Mouse (Mus musculus) hindbrain, embryonic 14.5 days (tissue): ENCODE measurements around the gene Nrsn1. TPM values are rescaled to one million over a fixed set of nuclear protein-coding genes. Genes with fewer than 3 reads are reported as not detected.
"Not testable (repeated sequence)": the region's sequence is repeated elsewhere in the genome, so short reads cannot be mapped to it uniquely, and the experiment has no call there.

Experiments
- ATAC-seq: fragments of 200-750 bp; cut with Nextera tagmentation; 2 replicates; pipeline ENCODE4 v1.8.0; 2017; ENCODE audit warnings: moderate number of reproducible peaks, mild to moderate bottlenecking, moderate TSS enrichment, moderate library complexity; ENCODE audit not compliant: low FRiP score
- DNase-seq: peaks from one replicate; pipeline ENCODE4 v3.0.0-alpha.2; 2015; ENCODE audit warnings: low spot score
- H3K27ac ChIP-seq: fragments of 300-500 bp; sonication (generic); 2 replicates; pipeline ENCODE4 v1.5.1; 2014; ENCODE audit warnings: mild to moderate bottlenecking, moderate library complexity
- H3K27me3 ChIP-seq: fragments of 300-500 bp; sonication (generic); 2 replicates; pipeline ENCODE4 v1.6.1; 2014; ENCODE audit warnings: mild to moderate bottlenecking, low read length, mixed read lengths; ENCODE audit not compliant: control insufficient read depth, insufficient read depth
- H3K36me3 ChIP-seq: fragments of 300-500 bp; sonication (generic); replicated peaks from 2 replicates; pipeline ENCODE4 v1.6.1; 2014; ENCODE audit not compliant: control insufficient read depth, insufficient read depth
- H3K4me1 ChIP-seq: fragments of 300-500 bp; sonication (generic); replicated peaks from 2 replicates; pipeline ENCODE4 v1.6.1; 2014; ENCODE audit warnings: antibody characterized with exemption, low read length, mixed read lengths; ENCODE audit not compliant: control insufficient read depth, insufficient read depth
- H3K4me2 ChIP-seq: fragments of 300-500 bp; sonication (generic); replicated peaks from 2 replicates; pipeline ENCODE4 v1.6.1; 2014; ENCODE audit warnings: mild to moderate bottlenecking, moderate library complexity
- H3K4me3 ChIP-seq: fragments of 300-500 bp; sonication (generic); replicated peaks from 2 replicates; pipeline ENCODE4 v1.5.1; 2014; ENCODE audit warnings: mild to moderate bottlenecking, low read length
- H3K9ac ChIP-seq: fragments of 300-500 bp; sonication (generic); 2 replicates; pipeline ENCODE4 v1.6.1; 2014
- H3K9me3 ChIP-seq: fragments of 300-500 bp; sonication (generic); 2 replicates; pipeline ENCODE4 v1.6.1; 2016; ENCODE audit warnings: low read length; ENCODE audit not compliant: control insufficient read depth
- WGBS: fragments of 180-500 bp; shearing (Covaris S2); extraction: QIAGEN DNeasy Blood & Tissue Kit; methylation state at CpG from one replicate; pipeline ENCODE4 v1.1.7; 2014; 5-methylcytosine and 5-hydroxymethylcytosine counted together
- polyA plus RNA-seq: library from polyadenylated mRNA; unstranded; fragments of >200 nt; fragmentation: Nextera tagmentation; extraction: Ambion mirVana; gene quantifications from 2 replicates; pipeline ENCODE4 v1.2.1, GENCODE M21; 2014

The Nrsn1 gene
- polyA plus RNA-seq: 61.8 and 75.1 TPM in 2 replicates

DNA sequence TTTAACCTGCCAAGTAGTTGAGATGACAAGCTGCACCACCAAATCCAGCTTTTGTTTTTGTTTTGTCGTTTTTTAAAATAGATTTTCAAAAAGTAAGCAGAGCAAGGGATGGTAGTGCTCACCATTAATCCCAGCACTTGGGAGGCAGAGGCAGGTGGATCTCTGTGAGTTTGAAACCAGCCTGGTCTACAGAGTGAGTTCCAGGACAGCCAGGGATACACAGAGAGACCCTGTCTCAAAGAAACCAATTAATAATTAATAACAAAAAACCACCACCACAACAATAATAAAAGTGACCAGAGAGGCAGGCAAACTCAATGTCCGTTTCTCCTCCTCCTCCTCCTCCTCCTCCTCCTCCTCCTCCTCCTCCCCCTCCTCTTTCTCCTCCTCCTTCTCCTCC lies at the start of gene Nrsn1:
Nrsn1 (minus strand) TSS at position 101 of the 400 bp plus-strand sequence.
- Histone ChIP-seq H3K4me2 (peak within 1 kb of the TSS; percentile 59), H3K27ac (peak within 1 kb of the TSS; percentile 32), H3K4me1 (peaks cover 14% of the 10 kb centered on the region), H3K4me3 (peak within 1 kb of the TSS; percentile 40), H3K9ac (peak within 1 kb of the TSS; percentile 59)
- not testable (repeated sequence) for DNase-seq, ATAC-seq, H3K9me3 ChIP-seq, H3K27me3 ChIP-seq, H3K36me3 ChIP-seq
- 46% methylated on average over 2 of the region's 2 CpGs for WGBS

DNA sequence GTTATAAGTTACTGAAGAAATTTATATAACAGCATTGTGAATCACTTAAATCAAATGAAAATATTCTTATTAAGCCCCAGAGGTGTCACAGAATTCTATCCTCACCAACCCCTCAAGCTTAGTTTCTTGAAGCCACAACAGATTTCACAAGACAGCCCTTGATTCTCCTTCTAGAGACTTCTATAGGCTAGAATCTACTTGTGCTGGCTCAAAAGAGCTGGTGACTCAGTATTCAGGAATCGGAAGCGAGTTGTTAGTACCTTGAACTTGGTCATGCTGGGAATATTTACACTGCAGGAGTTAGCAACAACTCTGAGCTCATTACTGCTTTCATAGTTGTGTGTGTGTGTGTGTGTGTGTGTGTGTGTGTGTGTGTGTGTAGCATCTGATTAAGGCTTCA lies 41.8 kb upstream of the Nrsn1 start:
- Histone ChIP-seq H3K4me1 (no peaks in the 10 kb centered on the region), H3K9me3 (no peaks in the 10 kb centered on the region), H3K36me3 (no peaks in the 10 kb centered on the region), H3K9ac (no peak overlapping the region), H3K4me3 (no peak overlapping the region), H3K27me3 (no peaks in the 10 kb centered on the region), H3K4me2 (no peak overlapping the region), H3K27ac (no peak overlapping the region)
- no peak for ATAC-seq
- 92% methylated on average over 2 of the region's 2 CpGs for WGBS
- DNase-seq: no peak

DNA sequence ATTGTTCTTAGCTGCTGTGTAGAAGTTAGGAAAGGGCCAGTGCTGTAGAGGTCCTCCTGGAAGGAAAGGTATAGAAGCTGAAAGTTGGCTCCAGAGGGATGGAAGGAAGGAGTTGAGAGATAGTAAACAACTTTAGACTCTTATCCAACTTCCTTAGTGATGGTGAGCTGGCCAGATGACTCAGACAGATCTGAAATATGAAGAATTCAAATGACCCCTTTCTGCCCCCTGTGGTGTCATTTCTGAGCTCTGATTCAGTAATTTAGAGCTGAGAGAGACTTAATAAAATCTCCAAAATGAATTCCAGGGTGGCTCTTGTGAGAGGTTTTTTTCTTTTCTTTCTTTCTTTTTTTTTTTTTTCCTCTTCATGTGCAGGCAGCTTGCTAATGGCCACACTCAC lies 39.8 kb upstream of the Nrsn1 start:
- no peaks in the 10 kb centered on the region for H3K27me3 ChIP-seq
- no peak overlapping the region for H3K4me2 ChIP-seq
- no peak for DNase-seq
- H3K4me1 ChIP-seq: no peaks in the 10 kb centered on the region
- no peak overlapping the region for H3K9ac ChIP-seq
- H3K36me3 ChIP-seq: no peaks in the 10 kb centered on the region
- H3K27ac ChIP-seq: no peak overlapping the region
- H3K9me3 ChIP-seq: no peaks in the 10 kb centered on the region
- H3K4me3 ChIP-seq: no peak overlapping the region
- ATAC-seq: no peak

DNA sequence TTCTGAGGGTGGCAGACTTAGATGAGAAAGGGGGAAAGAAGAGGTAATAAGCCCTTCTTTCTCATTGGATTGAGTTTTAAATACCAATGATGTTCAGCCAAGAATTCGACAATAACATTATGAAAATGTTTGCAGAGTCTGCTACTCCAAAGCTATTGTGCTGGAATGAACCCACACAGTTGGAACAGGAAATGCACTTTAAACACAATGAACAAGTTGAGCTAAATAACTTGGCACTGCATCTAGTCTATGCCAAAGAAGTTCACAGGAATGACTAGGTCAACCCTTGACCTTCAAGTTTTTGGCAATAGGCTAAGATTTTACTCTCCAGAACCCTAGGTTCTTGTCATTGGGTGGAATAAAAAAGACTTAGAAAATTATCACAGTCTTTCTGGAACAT lies 18.4 kb upstream of the Nrsn1 start:
- Histone ChIP-seq H3K27me3 (no peaks in the 10 kb centered on the region), H3K9ac (no peak overlapping the region), H3K27ac (no peak overlapping the region), H3K4me3 (no peak overlapping the region), H3K36me3 (no peaks in the 10 kb centered on the region), H3K4me2 (no peak overlapping the region), H3K9me3 (no peaks in the 10 kb centered on the region), H3K4me1 (no peaks in the 10 kb centered on the region)
- DNase-seq (no peak), ATAC-seq (no peak)
- WGBS: 91% methylated on average over 1 of the region's 1 CpGs

DNA sequence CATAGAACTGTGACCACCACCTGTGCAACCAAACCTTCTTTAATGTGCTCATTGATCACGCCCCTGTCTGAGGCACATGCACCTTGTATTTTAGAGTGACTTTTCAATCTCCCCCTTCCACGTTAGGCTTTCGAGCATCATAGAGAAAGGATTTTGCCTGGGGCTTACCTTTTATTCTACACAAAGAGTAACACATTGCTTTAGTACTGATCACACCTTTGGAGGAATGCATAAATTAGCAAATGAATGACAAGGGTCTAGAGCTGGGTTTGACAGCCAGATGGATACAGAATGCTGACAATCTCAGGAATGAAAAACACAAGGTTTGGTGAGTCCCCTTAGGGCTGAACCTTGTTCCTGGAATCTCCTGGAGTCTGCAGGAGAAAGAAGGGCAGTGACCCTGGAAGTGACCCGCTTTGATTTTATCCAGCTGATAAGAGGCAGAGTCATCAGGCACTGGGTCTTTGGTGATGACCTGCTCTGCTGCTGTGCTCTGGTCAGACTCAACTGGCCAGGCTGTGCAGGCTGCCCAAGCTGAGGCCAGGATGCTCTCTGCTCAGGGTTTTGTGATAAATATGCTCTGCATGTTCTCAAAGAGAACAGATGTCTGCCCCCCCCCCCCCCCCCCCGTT lies 4.7 kb upstream of the Nrsn1 start:
- no peak for ATAC-seq

DNA sequence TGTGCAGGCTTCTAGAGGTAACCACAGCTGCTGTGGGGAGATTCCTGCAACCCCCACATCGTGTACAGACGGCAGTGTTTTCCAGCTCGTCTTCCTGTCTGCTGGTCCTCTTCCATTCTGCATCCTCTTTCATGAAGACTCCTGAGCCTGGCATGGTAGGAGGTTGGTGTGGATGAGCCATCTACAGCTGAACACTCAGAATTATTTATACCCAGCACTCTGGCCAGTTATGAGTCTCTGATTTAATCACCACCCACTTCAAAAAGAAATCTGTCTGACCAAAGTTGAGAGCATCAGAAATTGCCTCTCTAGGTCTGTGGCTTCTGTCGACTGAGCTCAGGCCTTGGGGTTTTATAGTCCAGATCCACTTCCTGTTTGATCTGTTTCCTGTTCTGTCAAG lies 1.9 kb upstream of the Nrsn1 start:
- DNase-seq (no peak), ATAC-seq (no peak)
- no peaks in the 10 kb centered on the region for H3K27me3 ChIP-seq
- no peak overlapping the region for H3K27ac ChIP-seq
- H3K4me2 ChIP-seq: no peak overlapping the region
- no peaks in the 10 kb centered on the region for H3K36me3 ChIP-seq
- no peak overlapping the region for H3K9ac ChIP-seq
- no peak overlapping the region for H3K4me3 ChIP-seq
- H3K9me3 ChIP-seq: no peaks in the 10 kb centered on the region
- WGBS: 81% methylated on average over 4 of the region's 4 CpGs
- H3K4me1 ChIP-seq: peaks cover 11% of the 10 kb centered on the region

More for the DNA sequence above, 4.7 kb upstream of the Nrsn1 start:
- Histone ChIP-seq H3K9me3 (no peaks in the 10 kb centered on the region), H3K27me3 (no peaks in the 10 kb centered on the region), H3K4me3 (no peak overlapping the region), H3K27ac (no peak overlapping the region), H3K36me3 (no peaks in the 10 kb centered on the region), H3K9ac (no peak overlapping the region), H3K4me1 (no peaks in the 10 kb centered on the region), H3K4me2 (no peak overlapping the region)
- WGBS: 66% methylated on average over 5 of the region's 5 CpGs
- no peak for DNase-seq

DNA sequence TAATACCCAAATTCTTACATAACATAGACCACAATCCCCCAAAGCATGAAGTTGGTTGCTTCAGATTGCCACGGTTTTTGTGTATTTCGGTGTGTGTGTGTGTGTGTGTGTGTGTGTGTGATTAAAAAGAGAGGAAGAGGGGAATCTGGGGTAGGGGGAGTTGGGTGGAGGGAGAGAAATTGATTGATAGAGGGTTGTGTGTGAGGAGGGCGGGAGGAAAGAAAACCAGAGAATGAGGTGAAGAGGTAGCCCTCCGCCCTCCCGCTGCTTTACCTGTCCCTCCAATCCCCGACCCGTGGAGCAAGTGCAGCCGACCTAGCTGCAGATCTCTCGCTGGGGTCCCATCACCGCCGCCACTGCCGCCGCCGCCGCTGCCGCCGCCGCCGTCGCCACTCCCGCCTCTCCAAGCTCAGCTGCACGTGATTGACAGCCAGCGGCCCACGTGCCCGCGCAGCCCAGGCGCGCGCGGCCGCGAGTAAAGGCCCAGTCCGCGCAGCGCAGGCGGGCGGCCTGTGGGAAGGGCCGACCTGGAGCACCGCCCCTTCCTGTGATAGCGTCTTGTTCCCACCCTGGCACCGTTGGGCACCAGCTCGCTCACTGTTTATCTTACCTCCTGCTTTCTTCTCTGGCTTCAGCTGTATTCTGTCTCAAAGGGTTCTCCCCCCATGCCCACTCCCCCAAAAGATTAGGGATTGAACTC lies 583 bp downstream of the Nrsn1 start:
- H3K4me1 ChIP-seq: peaks cover 14% of the 10 kb centered on the region
- H3K36me3 ChIP-seq: no peaks in the 10 kb centered on the region
- no peaks in the 10 kb centered on the region for H3K9me3 ChIP-seq
- DNase-seq: peak; percentile 86
- no peaks in the 10 kb centered on the region for H3K27me3 ChIP-seq
- H3K27ac ChIP-seq: peak overlapping the region; percentile 32
- H3K9ac ChIP-seq: peak overlapping the region; percentile 59
- ATAC-seq: peak; percentile 95
- H3K4me2 ChIP-seq: peak overlapping the region; percentile 59
- peak overlapping the region; percentile 40 for H3K4me3 ChIP-seq
- WGBS: 3% methylated on average over 41 of the region's 42 CpGs

DNA sequence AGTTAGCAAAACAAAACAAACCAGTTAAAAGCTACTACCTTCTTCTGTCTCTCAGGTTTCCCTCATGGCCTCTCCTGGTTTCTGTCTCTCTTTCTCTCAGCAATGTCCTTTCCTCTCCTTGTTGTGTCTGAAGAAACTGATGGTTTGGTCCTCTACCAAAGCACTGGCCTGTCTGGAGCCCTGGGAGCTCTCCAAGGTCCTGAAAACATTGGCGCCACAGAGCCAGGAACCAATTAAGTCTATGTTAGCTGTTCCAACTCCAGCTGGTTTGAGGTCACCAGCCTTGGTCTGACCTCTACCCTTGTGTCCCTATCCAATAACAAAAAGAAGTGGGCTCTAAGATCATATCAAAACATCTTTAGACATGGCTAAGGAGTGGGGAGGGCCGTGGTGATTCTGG lies 1.3 kb downstream of the Nrsn1 start:
- H3K27me3 ChIP-seq: no peaks in the 10 kb centered on the region
- 13% methylated on average over 2 of the region's 2 CpGs for WGBS
- peaks cover 14% of the 10 kb centered on the region for H3K4me1 ChIP-seq
- peak; percentile 67 for DNase-seq
- H3K9me3 ChIP-seq: no peaks in the 10 kb centered on the region
- peak overlapping the region; percentile 59 for H3K4me2 ChIP-seq
- H3K27ac ChIP-seq: no peak overlapping the region
- peak overlapping the region; percentile 59 for H3K9ac ChIP-seq
- peak overlapping the region; percentile 40 for H3K4me3 ChIP-seq
- H3K36me3 ChIP-seq: no peaks in the 10 kb centered on the region
- no peak for ATAC-seq

DNA sequence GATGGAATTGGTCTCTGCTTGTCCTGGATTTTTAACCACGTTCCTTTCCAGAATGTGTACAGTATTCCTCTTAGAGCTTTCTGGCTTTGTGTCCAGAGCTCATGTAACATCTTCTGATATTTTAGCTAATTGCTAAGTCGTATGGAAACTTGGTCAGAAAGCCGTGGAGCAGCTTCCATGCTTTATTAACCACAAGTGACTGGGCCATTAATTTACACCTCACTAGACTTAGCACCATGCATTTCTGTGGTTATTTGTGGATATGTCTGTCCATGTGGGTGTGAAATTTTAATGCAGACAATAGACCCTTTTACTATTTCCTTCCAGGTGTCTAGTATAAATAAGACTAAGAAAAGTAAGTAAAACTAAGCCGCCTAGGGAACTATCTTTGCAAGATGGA lies 7.6 kb downstream of the Nrsn1 start:
- Histone ChIP-seq H3K36me3 (no peaks in the 10 kb centered on the region), H3K4me2 (no peak overlapping the region), H3K4me3 (no peak overlapping the region), H3K27ac (no peak overlapping the region), H3K27me3 (no peaks in the 10 kb centered on the region), H3K9me3 (no peaks in the 10 kb centered on the region), H3K9ac (no peak overlapping the region), H3K4me1 (0 out of 2 replicates have a peak, but pooled peaks cover 3% of the 10 kb centered on the region)
- DNase-seq: no peak
- 78% methylated on average over 4 of the region's 4 CpGs for WGBS
- ATAC-seq: no peak
